Mouse (Mus musculus): Measurements from ENCODE around the gene Lmtk2. TPM values are rescaled to one million over a fixed set of nuclear protein-coding genes. Genes with fewer than 3 reads are reported as not detected.

Lmtk2 gene
- total RNA-seq (2023) = 10 to 100 TPM; 48.2 to 53.3 TPM

GRCm38 (mm10) chr5:144100149-144100935 lies at the start of gene Lmtk2:
TSS of gene Lmtk2 (plus strand) at chr5:144100436.

DNA sequence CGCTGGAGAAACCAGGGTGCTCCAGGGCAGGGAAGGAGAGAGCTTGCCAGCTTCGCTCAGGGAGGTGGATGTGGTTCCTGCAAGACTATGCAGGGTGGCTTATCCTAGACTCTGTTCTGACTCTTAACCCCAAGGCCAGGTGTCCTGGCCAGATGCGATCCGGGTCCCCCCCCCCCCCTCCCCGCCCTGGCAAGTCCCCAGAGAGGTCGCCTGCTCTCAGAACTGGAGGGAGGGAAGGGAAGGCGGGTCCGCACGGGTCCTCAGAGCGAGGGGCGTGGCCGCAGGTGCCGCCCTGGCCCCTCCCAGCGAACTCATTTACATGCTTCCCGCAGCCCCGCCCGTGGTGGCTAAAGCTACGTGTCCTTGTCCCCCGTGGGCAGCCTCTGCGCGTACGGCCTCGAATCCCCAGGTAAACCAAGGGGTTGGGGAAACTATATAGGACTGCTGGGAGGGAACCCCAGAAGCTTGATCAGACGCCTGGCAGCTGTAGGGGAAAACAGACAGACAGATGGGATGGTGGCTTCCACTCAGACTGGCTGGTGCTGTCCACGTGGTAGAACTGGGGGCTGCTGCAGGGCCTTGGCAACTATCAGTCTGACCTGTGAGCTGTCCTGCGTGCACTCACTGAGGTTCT lies 89.8 kb downstream of the Lmtk2 start, which contains the start of gene Bhlha15:
Bhlha15 (plus strand) TSS at position 337 of the 634 bp plus-strand sequence.

DNA sequence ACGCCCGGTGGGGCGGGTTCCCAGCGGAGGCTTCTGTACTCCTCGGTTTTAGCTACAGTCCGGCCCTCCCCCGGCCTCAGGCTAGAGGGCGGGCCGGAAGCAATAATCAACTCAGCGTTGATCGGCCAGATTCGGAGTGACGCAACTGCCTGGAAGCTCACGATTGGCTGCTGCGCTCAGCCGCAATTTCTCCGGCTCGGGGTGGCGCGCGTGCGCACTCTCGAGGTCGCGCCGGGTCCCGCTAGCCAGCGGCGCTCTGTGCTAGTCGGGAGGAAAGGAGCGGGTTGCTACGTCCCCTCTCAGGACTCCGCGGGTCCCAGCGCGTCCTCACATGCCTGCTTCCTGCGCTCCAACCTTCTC lies 123.2 kb downstream of the Lmtk2 start, which contains the start of gene Tecpr1:
Tecpr1 (minus strand) TSS at position 113 of the 360 bp plus-strand sequence.

Other genes starting within 250 kb of the Lmtk2 start
- gene Ankrd61, start 202.8 kb upstream of the Lmtk2 start, total RNA-seq (2023) = not detected
- 10 to 100 TPM; 19.2 to 21.5 TPM for gene Aimp2, start 190.6 kb upstream of the Lmtk2 start, total RNA-seq (2023)
- 10 to 100 TPM; 28.8 to 38.5 TPM for gene Pms2, start 190.5 kb upstream of the Lmtk2 start, total RNA-seq (2023)
- gene Gm42421, start 172.3 kb upstream of the Lmtk2 start, total RNA-seq (2023) = 1 to 10 TPM; 2.7 to 3.5 TPM
- gene Rsph10b, start 167.4 kb upstream of the Lmtk2 start, total RNA-seq (2023) = 1 to 10 TPM; 3.4 to 3.7 TPM
- 100 to 1,000 TPM in 1 of 2 experiments, 10 to 100 TPM in 1; 100.0 to 102 TPM for gene Ccz1, start 85.6 kb upstream of the Lmtk2 start, total RNA-seq (2023)
- gene Ocm, start 73.8 kb upstream of the Lmtk2 start, total RNA-seq (2023) = not detected
- 1 to 10 TPM; 2.5 to 5.7 TPM for gene Bhlha15, start 89.8 kb downstream of the Lmtk2 start, total RNA-seq (2023)
- 100 to 1,000 TPM; 133 to 159 TPM for gene Tecpr1, start 123.2 kb downstream of the Lmtk2 start, total RNA-seq (2023)
- gene Bri3, start 144.0 kb downstream of the Lmtk2 start, total RNA-seq (2023) = 10 to 100 TPM; 64.4 to 86.2 TPM